Mouse (Mus musculus): ENCODE results near the gene Dtnb.
A peak's percentile ranks its signal among the peaks of the same experiment; 100 is the strongest.

Gene Dtnb

GRCm38 (mm10) chr12:3806703-3807547 lies 234.7 kb downstream of the Dtnb start:
- no peak for DNase-seq (ENCODE audit: low read depth, low spot score)

DNA sequence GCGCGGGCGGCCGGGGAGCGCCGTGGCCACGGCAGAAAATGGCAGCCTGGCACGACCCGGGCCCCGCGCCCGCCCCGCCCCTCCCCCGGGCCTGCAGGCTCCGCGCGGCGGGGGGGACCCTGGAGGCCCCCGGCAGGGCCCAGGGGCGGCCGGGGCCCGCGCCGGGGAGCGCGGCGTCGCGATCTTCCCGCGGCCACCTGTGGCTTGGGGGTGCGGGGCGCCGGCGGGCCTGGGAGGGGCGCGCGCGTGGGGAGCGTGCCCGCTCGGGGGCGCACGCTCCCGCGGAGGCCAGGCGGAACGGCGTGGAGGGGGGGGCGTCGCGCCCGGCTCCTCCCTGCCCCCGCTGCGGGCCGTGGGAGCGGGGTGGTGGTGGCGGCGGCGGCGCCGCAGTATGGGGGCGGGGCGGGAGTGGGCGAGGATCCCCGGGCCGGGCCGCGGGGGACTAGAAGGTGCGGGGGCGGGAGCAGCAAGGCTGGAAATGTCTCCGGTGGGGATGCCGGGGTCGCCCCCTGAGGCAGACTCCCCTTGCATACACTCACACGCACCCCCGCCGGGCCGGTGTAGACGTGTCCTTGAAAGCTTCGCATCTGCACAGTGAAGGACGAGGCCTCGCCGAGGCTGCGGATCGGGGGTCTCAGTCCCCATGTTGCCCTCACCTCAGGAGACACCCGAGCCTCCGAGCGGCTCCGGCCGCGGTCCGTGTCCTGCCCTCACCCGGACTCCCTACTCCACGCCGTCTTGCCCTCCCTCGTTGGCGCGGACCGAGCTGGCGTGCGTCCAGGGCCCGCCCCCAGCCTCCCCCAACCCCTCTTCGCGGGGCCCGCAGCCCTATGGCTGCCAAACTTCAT lies 235.6 kb downstream of the Dtnb start:
- no peak for DNase-seq (ENCODE audit: low read depth, low spot score)

DNA sequence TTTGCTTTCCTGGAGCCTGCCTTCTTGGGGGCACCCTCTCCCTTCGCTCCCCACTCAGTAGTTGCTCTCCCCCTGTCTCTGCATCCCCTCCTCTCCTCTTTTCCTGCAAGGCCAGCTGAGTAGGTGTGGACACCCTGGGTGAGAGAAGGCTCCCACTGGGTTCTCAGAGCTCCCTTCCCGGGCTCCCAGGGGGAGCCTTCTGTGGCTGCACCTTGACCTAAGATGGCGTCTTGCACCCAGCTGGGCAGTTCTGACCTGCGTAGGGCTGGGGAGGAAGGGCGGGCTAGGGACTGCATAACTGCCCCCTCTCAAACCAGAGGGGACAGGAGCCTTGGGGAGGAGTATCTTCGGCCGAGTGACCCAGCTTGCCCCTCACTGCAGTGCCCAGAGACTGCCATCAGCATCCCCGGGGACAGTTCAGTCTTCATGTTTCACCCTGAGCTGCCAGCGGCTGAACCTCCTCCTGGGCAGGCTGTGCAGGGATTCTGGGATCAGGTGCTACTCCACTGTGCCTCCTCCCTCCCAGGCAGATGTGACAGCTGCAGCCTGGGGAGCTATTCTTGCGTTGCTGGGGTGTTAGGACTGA lies 236.3 kb downstream of the Dtnb start:
- no peak for DNase-seq (ENCODE audit: low read depth, low spot score)

DNA sequence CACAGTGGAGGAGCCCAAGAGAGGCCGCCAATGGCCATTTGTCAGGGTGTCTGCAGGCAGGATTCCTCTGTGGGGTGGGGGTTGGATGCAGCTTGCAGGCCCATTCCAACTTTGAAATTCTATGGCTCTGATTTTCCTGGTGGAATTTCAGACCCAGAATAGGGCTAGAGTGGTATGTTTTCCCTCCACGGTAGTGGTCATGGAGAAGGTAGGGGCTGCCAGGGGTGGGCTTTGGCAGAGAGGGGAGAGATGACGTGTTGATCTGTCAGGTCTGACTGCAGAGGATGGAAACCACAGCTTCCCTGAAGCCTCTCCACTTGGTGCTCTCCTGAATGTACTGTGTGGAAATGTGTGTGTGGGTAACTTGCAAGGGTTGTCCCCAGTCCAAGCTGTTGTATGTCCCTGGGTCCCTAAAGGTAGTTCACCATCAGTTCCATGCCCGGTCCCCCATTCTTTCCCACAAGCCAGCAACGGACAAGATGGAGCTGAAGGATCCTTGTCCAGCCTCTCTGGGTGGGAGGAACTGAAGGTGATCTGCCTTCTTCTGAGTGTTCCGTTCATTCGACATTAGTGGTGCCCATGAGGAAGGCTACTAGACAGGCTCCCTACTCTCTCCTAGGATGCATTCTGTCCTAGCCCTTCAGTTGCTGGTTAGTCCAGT lies 237.5 kb downstream of the Dtnb start:
- no peak for DNase-seq (ENCODE audit: low read depth, low spot score)

DNA sequence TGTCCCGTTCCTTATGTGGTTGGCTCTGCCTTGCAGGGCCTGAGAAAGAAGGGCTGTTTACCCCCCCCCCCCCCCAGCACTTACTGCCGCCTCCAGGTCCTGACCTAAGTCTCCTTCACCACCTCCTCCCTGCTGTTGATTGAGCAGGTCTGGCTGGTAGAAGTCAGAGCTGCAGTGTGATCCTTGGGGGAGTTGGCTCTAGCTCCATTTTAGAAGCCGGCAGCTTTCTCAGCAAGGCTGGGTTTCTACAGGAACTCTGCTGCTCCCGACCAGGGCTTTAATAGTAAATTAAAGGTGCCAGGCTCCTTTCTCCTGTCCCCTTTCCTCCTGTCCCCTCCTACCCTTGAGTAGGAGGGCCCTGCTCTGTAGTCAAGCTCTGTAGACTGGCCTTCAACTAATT lies 238.3 kb downstream of the Dtnb start:
- DNase-seq (ENCODE audit: low read depth, low spot score), result no peak

- DNase-seq (ENCODE audit: low read depth, low spot score), result no peak
Observed at GRCm38 (mm10) chr12:3811596-3811995, 239.4 kb downstream of the Dtnb start.

DNA sequence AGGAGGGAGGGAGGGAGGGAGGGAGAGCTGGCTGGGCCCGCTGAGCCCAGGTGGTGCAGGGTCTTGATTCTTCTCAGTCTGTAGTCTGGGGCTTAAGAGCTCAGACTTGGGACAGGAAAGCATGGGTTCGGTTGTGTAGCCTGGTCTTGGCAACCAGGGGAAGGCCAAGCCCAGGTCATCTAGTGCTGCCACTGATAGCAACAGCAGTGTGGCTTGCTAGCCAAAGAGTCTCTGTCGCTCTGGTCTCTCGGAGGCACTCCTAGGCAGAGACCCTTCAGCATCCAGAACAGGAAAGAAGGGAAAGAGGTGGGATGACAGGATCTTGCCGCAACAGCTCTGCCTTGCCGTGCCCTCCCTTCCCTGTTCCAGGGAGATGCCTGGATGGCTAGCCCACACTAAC lies 240.1 kb downstream of the Dtnb start:
- DNase-seq (ENCODE audit: low read depth, low spot score), result no peak

- DNase-seq (ENCODE audit: low read depth, low spot score), result no peak
Observed at GRCm38 (mm10) chr12:3813138-3813537, 241.0 kb downstream of the Dtnb start.

DNA sequence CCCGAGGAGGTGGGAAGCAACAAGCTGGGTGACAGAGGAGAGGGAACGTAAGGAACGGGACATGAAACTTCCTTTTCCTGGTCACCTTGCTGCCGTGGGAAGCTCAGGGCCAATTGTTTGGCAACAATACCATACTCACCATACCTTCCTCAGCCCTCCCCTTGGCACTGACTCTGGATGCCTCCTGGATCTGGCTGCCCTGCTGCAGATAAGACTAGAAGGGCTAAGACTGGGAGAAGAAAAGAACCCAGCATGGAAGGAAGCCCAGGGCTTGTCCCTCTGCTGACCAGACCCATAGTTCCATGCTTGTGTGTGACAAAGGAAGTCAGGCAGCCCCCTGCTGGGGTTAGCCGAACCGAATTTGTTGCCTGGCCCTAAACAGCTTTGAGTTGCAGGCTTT lies 243.2 kb downstream of the Dtnb start:
- no peak for DNase-seq (ENCODE audit: low read depth, low spot score)

DNA sequence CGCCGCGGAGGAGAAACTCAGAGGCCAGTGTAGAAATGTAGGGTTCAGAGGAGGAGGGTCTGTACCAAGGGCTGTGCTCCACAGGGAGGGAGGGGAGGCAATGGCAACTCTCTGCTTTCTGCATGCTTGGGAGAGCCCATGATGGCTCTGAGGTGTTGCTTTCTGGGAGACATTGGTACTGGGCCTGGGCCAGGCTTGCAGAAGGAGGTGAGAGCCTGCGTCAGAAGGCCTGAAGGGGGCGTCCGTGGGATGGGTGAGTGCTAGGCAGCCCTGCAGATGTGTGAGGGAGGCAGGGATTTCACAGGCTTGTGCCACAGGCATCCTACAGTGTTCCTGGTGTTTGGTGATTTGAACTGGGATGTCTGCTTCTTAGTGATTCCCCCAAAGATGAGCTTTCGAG lies 244.9 kb downstream of the Dtnb start:
- peak; percentile 72 for DNase-seq (ENCODE audit: low read depth, low spot score)

DNA sequence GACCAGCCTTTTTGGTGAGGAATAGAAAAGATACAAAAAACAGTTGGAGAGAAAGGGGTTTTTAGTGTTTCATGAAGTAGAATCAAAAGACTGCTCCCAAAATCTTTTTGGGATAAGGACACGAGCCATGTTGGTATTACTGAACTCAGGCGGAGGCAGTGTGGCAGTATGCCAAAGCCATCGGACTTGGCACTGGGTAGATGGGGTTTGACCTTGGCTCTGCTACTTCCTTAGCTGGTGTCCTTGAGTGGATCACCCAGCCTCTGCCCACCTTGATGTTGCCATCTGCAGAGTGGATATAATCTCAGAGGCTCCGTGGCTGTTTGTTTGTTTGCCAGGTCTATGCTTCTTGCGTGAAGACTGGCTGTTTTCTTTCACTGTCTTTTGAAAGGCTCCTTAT lies 245.4 kb downstream of the Dtnb start:
- no peak for DNase-seq (ENCODE audit: low read depth, low spot score)

DNA sequence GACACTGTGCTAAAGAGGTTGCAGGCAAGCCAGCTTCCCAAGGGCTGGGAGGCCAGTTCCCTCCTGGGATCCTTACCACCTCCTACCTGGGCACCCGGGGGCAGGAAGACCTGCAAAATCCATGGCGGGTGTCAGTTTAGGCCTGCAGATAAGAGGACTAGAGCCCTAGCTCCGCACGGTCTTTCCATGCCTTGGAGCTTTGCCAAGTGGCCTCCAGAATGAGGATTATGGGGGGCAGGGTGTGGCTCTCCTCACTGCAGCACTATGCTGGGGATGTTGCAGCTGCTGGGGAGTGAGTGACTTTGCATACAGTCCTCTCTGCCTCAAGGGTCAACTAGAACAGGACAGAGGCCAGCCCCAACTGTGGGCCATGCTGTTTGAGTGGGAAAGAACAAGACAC lies 247.7 kb downstream of the Dtnb start:
- no peak for DNase-seq (ENCODE audit: low read depth, low spot score)

DNA sequence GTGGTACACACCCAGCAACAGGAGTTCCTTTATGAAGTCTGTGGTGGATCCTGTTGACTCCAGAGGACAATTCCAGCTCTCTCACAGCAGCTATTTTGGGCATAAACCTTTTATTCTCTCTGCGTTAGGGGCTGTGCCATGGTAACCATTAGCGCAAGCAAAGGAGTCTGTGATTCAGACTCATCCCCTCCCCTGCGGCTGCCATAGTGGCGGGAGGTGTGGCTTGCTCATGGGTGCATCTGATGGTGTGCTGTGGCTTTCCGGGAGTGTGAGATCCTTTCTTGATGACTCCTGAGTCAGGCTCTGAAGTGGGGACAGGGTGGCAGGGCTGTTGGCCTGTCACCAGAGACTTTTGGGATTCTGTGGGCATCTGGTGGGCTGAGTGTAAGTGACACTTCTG lies 251.2 kb downstream of the Dtnb start:
- DNase-seq (ENCODE audit: low read depth, low spot score), result peak; percentile 62

DNA sequence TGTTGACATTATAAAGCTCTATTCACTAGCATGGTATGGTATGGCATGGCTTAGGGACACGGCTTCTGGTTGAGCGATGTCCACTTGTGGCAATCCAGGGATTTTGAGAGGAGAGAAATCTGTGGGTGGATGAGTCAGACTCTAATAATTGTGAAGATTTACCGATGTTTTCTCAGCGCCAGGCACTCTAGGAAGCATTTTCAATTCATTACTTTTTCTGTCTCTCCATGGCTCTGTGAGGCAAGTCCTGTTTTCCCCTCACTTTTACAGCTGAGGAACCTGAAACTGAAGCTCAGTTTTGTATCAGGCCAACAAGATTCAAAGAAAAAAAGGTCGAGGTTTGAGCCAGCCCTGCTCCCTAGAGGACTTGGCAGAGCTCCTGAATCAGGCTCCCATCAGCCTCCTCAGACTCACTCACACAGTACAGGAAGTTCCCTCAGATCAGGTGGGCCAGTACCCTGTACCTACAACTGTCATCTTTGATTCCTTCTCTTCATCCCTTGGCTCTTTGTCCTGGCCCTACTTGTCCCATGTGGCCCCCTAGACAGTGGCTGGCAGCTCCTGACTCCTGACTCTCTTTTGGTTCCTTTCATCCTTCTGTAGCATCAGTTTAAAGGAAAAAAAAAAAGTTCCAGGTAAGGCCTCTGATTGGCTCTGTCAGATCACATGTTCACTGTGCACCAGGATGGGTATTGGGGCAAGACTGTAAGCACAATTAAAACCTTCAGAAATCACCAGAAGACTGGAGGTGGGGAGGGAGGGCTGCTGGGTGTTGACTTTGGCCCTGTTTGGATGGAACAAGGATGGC lies 252.9 kb downstream of the Dtnb start:
- DNase-seq (ENCODE audit: low read depth, low spot score), result no peak

- DNase-seq (ENCODE audit: low read depth, low spot score), result no peak
Observed at GRCm38 (mm10) chr12:3825714-3826080, 253.5 kb downstream of the Dtnb start.

GRCm38 (mm10) chr12:3827771-3828170 lies 255.6 kb downstream of the Dtnb start:
- DNase-seq (ENCODE audit: low read depth, low spot score), result no peak
